Mouse (Mus musculus) heart, postnatal 4 days (tissue): ENCODE results near the gene Ptrh1. TPM values are rescaled to one million over a fixed set of nuclear protein-coding genes. Genes with fewer than 3 reads are reported as not detected.

Experiments used
- DNase-seq: peaks from one replicate; pipeline ENCODE4 v3.0.0; 2021
- total RNA-seq, 2 experiments: library from RNA; stranded (reverse); gene quantifications; 2 replicates each; pipeline ENCODE4 v1.2.3; 2021

Ptrh1 gene
- total RNA-seq: 1 to 10 TPM; 3.0 to 5.4 TPM

DNA sequence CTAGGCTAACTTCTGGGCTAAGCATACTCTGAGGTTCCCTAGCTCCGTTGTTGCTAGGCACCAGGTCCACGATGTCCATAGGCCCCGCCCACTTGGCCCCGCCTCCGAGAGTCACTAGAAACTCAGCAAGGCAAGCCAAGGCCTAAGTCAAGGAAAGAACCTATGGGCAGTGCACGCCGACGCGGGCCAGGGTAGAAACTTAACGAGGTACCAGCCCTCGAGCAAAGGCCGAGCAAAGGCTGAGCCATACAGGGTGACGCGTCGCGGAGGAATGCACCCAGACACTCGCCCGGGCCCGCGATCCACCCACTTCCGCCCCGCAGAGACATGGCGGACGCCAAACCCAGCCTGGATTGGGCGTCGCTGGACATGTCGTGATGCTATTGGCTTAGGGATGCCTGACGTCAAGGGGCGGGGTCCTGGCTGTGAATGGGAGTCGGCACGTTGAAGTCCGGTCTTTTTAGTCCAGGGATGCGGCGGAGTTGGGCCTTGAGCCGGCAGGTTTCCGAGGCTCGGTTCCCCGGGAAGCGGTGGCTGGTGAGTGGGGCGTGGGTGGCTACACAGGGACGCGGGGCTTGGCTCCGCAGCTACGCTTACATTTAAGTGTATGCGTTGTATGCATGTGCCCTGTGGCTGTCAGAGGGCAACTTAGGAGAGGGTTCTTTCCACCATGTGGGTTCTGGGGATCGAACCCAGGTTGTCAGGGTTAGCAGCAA is at the start of gene Ptrh1, which contains the start of gene Ttc16:
TSS of gene Ptrh1 (plus strand) at position 428 of the 716 bp plus-strand sequence.
TSS of gene Ttc16 (minus strand) at position 275 of the 716 bp plus-strand sequence.
- DNase-seq: peak; percentile 99

DNA sequence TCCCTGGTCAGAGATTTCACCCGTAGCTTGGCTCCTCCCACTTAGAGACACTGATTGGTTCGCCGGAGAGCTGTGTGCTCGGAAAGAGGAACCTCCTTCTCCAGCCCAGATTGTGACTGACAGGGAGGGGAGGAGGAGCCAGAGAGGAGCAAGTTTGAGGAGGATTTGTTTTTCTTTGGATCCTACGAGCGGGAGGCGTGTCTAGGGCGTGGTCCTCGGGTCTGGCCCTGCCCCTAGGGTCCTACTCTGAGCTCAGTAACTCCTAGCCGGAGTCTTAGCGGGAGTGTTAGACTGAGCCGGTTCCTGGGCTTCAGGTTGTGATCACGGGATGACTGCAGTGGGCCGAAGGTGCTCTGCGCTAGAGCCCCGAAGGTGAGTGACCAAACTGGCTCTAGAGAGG is 48.2 kb upstream of the Ptrh1 start:
- DNase-seq: peak; percentile 95

DNA sequence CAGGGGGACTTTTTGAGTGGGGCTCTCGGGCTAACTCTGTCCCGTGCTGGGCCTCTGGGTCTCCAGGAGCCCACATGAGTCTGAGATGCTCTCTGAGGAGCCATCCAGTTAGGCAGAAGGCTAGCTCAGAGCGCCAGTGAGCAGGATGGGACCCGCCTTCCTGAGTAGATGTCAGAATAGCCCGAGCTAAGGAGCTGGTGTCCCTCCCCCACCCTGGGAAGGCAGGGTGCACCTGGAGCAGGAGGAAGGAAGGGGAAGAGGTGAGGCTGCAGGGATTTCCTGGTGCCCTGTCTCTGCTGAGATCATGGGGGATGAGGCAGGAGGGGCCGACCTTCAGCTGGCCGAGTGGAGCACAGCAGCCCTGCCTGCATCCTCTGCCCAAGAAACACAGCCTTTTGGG is 47.1 kb upstream of the Ptrh1 start:
- peak; percentile 68 for DNase-seq

DNA sequence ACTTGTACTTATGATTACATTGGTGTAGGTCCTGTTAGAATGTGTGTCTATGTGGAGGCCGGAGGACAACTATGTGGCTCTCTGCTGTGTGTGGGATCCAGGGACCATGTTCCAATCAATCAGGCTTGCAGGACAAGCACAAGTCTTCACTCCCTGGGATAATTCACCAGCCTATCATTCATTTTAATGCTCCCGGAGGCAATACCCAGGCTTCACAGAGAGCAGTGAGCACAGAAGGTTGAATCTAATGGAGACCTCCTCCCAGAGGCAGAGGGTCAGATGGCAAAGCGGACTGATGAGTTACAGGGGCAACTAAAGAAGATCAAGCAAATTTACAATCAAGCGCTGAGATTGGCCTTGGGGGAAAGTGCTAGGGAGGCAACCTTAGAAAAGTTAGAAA is 46.0 kb upstream of the Ptrh1 start:
- no peak for DNase-seq

DNA sequence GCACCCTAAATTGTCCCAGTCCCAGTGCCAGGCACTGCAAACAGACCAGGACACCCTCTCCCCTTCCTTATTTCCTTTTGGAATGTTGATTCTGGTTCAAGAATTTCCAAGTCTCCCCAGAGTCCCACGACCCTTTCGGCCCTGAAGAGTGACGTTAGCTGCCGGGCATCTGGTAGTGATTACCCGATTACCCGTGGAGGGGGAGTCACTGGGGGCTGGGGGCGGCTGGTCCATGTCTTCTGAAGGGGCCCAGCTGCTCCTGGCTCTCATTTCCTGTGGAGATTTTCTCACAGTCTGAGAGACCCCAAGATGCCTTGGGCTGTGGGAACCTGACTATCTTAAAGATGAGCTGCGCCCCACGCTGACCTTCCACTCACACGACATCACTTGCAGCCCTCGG is 44.7 kb upstream of the Ptrh1 start:
- DNase-seq: peak; percentile 73

DNA sequence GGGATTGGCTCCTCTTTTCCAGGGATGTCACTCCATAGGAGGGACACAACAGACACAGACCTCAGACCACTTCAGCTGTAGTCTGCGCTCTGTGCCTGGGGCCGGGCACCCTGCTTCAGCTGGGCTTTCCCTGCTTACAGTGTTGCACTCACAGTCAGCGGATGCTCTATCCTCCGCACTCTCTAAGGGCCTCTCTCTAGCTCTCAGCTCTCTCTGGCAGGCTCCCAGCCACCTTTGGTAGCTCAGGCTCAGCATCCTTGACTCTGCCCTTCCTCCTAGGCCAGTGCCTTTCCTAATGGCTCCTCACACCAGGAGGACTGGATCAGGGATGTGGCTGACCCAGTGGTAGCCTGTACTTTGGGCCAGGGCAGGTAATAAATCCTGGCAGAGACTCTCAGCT is 43.7 kb upstream of the Ptrh1 start:
- peak; percentile 53 for DNase-seq

DNA sequence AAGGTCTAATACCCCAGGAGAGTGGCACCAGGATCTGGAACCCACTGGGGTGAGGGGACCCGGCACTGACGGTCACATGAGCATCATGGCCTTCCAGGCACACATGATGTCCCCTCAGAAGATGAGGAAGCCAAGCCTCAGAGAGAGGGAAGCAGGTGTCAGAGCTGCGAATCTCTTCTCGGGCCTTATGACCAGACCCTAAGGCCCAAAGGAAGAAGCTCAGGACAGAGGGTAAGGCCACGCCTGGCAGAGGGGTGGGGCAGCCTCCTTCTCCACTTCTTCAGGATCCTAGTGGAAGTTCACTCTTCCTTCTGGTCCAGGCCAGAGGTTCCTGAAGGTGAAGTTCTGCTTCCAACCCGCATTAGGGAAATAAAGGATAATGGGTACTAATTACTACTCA is 42.9 kb upstream of the Ptrh1 start:
- no peak for DNase-seq

DNA sequence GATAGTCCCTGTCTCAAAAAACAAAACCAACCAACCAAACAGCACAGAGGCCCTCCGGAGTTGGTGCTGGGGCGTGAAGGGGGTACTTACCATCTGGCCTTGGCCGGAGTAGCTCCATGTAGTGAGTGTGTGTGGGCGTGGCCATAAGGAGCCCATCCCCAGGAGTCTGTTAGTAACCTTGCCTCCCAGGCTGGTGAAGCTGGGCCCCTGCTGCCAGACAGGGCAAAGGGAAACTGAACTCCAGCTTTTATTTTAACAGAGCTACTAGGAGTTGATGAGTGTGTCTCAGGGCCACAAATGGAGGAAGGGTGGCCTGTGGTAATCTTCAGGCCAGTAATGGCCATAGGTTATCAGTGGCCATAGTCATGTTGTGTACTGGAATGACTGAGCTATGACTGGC is 41.1 kb upstream of the Ptrh1 start:
- DNase-seq: no peak

DNA sequence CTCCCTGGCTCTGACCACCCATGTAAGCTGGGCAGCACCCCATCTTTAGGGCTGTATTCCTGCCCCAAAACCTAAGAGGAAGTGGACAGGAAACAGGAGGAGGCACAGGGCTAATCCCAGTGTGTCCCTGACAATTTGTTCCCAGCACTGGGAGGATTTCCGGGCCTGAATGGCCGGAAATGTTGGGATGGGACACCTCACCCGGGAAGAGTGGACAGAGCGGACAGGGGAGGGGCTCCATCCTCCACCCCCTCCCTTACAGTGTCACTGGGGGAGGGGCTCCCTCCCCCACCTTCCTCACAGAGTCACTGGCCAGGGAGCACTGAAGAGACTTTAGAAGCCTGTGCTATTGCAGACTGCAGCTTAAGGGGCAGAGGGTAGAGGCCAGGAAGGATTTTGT is 40.7 kb upstream of the Ptrh1 start:
- peak; percentile 73 for DNase-seq

DNA sequence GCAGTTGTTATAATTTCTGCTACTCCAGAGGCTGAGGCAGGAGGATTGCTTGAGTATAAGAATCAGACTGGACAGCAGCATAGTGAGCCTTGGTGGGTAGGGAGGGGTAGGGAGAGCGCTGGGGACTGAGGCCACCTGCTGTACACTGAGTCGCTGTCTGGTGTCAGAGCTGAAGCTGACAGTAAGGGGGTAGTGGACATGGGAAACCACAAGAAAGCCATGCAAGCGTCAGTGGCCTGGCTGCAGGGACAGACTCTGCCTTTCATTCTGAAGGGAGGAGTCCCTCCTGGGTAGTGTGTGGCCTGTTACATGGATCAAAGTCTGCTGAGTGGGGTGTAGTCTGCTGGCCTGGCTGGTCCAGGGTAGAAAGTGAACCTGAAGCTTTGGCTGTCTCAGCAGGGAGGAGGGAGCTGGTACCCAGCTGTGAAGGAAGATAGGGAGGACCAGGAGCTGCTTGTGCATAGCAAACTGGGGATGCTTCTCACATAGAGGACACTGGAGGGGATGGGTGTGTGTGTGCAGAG is 39.2 kb upstream of the Ptrh1 start:
- no peak for DNase-seq

DNA sequence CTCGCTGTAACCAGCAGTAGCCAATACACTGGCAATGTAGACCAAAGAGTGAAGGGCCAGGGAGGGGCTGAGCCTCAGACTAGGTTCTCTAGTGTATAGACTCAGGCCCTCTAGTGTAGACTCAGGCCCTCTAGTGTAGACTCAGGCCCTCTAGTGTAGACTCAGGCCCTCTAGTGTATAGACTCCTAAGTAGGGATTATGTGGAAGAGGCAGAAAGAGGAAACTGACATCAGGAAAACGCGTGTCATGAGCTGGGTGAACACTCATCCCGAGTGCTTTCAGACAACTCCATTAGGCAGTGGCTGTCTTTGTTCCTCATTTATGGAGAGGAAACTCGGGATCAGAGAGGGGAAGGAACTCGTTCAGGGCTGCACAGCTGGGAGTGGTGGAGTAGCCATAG is 38.6 kb upstream of the Ptrh1 start:
- DNase-seq: no peak

DNA sequence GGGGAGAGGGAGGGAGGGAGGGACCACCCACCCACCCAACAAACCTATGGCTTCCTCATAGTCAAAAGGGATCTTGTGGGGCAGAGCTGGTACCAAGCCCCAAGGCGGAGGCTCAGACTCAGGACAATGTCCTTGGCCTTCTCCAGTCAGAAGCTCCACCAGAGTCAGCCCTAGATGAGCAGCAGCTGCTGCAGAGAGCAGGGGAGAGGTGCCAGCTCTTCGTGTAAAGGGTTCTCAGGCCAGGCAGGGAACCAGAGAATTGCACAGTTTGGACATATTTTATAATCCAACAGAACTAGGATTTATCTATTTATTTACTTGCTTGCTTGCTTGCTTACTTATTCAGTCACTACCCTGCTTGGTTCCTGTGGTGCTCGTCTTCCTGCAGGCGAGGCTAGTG is 36.3 kb upstream of the Ptrh1 start:
- no peak for DNase-seq

DNA sequence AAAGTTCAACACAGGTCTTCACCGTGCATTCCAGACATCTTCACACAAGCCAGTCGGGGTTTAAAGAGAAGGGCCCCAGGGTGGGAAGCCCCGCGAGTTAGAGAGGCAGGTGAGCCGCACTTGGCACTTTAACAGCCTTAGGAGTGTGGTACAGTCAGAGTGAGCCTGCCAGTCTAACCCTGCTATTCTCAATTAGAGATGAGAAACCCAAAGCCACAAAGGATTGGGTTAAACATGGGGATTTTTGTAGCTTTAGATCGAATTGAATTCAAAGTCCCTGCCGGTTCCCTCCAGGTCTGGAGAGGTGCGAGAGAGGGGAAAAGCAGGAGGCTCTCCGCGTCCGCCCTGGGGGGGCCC is 34.7 kb upstream of the Ptrh1 start, which contains the start of gene 6330409D20Rik:
TSS of gene 6330409D20Rik (minus strand) at position 101 of the 357 bp plus-strand sequence.
- DNase-seq: no peak

DNA sequence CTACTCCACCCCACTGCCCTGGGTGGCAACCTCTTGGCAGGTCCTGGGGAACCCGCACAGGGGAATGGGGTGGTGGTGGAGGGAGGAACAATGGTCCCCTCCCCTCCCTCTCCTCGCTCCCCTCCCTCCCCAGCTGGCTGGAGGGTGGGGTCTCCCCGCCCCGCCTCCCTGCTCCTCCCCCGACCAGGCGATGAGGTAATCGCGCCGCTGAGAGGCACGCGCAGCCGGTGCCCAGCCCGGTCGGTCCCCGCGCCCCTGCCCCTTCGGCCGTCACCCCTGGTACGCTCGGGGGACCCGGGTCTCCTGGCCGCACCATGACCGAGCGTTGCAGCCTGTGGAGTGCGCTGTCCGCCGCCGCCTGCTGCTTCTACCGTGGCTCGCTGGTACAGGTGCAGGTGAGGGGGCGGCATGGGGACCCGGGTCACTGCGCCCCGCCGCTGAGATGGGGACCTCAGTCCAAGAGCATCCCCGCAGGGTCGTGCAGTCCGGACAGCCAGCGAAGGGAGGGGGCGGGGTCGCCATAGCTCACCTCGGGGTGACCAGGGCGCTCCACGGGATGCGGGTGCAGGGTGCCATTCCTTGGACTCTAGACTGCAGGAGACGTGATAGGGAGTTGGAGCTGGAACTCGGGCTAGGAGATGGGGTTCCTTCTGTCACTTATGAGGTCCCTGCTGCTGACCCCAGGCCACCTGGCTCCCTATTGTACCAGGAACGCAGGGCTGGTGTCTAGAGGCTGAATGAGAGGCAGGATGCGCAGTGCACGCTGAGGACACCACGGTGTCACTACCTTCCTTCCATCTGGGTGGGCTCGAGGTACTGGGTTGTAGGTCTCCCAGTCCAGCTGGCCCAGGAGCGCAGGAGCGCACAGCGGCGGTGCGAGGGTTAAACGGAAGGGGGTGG is 34.1 kb upstream of the Ptrh1 start:
- DNase-seq: peak; percentile 73

DNA sequence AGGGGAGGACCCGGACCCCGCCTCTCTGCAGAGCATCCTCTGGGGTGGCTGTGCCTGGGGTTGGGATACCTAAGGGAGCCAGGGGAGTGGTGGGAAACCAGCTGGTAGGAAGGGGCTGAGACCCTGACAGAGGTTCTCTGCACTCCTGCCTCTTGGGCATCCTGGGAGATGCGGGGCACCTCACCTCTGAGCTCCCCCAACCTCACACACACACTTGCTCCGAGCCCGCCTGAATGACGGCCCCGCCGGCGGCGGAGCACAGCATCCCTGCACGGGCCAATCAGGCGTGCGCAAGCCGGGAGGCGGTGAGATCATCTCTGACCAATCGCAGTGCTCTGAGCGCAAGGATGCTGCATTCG is 33.4 kb upstream of the Ptrh1 start:
- DNase-seq: peak; percentile 43

DNA sequence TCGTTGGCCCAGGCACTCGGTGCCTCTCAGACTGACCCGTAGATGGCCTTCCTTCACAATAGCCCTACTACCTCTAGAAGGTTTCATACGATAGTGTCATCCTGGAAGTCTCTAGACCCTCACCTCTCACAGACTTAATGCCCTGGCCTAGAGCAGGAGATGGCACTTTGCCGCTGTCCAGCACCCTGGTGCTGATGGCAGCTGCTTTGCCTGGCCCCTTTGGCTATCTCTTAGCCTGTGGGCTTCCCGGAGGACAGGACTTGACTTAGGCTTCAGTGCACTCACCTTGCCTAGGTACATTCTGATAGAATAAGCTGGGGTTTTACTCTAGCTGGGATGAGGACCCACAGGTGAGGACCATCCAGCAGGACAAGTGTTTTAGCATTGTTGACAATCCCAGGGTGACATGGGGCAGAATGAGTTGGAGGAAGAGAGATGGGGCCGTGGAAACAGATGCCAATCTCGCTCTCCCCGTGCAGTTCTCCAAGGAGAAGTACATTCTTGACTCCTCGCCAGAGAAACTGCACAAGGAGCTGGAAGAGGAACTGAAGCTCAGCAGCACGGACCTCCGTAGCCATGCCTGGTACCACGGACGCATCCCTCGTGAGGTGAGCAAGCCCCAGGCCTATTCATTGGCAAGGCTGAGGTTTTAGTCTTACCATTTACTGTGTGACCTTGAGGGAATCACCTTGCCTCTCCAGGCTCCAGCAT is 31.2 kb upstream of the Ptrh1 start:
- peak; percentile 43 for DNase-seq

DNA sequence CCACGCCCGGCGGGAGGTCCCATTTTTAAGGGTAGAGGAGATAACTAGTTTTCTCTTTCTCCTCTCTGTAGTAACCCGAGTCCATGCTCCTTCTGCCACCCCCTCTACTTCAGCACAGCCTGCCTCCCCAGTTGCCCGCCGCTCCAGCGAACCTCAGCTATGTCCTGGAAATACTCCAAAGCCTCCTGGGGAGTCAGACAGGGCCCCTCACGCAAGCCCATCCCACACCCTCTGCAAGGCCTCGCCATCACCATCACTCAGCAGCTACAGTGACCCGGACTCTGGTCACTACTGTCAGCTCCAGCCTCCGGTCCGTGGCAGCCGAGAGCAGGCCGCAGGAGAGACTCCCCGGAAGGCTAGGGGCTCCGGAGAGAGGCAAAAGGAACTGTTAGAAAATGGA is 26.5 kb upstream of the Ptrh1 start:
- no peak for DNase-seq

DNA sequence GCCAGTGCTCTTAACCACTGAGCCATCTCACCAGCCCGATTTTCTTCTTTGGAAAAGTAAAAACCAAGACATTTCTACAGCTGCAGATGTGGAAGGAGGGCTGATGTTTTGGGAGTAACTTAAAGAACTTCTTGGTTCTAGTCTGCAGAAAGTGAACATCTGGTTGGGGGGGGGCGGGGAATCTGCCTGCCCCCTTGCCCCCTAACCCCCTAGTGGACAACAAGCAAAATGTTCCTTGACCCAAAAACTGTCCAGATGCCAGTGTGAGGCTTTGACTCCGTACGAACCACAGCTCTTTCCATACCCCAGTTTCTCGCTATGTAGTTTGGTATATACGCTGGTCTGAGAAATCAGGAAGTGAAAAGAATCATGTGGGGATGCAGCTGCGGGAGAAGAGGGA is 25.4 kb upstream of the Ptrh1 start:
- no peak for DNase-seq

DNA sequence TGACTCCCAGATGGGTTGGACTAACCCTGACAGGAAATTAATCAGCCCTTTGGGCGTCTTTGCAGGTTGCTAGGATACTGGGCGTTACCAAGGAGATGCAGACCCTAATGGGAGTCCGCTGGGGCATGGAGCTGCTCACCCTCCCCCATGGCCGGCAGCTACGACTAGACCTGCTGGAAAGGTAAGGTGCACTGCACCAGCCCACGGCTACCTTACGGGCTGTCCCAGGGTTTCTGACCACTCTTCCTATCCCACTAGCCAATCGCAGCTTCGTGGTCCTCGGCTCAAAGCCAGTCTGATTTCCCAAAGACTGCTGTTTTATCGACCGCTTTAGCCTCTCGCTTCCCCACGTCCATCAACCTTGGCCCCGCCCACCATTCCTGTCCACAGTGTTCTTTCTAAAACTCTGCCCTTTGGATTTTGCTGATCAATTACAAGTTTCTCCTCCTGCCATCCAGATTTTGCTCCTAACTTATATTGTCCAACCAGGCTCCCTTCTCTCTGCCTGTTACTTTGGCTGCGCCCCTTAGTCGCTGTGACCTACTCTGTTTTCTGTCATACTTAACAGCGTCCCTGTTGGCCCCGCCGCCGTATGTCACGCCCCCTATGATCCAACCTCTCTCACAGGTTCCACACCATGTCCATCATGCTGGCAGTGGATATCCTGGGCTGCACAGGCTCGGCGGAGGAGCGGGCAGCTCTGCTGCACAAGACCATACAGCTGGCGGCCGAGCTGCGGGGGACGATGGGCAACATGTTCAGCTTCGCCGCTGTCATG is 24.5 kb upstream of the Ptrh1 start:
- DNase-seq: peak; percentile 76

DNA sequence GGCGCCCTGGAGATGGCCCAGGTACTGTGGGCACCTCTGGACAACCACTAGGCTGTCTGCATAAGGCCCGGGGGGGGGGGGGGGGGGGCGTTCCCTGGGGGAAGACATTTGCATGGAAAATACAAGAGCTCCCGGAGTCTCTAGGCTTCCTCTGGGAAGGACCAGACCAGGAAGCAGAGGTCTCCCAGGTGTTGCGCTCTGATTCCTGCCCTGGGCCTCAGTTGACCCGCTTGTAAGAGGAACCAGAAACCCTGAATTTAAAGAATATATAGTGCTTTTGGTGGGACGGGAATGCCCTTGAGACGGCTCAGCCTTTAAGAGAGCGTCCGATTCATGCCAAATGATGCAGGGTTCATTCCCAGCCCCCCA is 23.9 kb upstream of the Ptrh1 start:
- DNase-seq: no peak

DNA sequence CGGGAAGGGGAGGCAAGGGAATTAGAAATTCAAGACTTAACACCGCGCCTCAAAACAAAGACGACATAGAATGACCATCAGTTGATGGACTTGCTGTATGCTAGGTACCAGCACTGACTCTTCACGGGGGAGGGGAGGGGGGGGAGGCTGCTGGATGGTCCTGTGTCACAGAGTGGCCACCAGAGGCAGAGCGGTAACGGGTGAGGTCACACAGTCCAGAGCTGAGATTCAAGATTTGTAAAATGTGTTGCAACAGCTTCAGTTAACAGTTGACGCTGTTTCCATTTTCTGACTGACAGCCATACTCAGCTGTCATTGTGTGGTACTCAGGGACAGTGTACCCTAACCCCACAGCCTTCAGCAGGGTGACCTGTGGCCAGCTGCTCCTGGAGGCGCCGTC is 23.4 kb upstream of the Ptrh1 start:
- no peak for DNase-seq

DNA sequence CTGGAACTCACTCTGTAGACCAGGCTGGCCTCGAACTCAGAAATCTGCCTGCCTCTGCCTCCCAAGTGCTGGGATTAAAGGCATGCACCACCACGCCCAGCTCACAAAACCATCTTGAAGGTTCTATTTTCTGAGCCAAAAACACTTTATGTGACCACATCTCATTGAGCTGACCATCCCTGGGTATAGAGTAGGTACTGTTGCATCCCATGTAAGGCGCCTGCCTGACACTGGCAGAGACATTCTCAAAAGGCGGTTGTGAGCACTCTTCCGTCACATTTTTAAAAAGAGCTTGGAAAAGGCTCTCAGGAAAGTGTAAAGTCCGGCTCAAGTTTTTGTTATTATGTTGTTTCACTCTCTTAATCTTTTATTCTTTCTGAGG is 18.9 kb upstream of the Ptrh1 start:
- no peak for DNase-seq
